Mouse (Mus musculus) heart, embryonic 14.5 days (tissue): ENCODE data around the gene Mrrf. TPM values are rescaled to one million over a fixed set of nuclear protein-coding genes. Genes with fewer than 3 reads are reported as not detected.
A peak's percentile ranks its signal among the peaks of the same experiment; 100 is the strongest.
"Not testable (repeated sequence)": the region's sequence is repeated elsewhere in the genome, so short reads cannot be mapped to it uniquely, and the experiment has no call there.

Source experiments
- ATAC-seq: fragments of 200-750 bp; cut with Nextera tagmentation; 2 replicates; pipeline ENCODE4 v1.8.0; 2017; ENCODE audit warnings: low read depth, moderate TSS enrichment; ENCODE audit not compliant: insufficient number of reproducible peaks, insufficient read depth, low FRiP score
- H3K27ac ChIP-seq, 2 experiments: fragments of 200-500 bp in 1 of 2; fragments of 300-500 bp in 1 of 2; sonication (generic) in 1 of 2; replicated peaks in 1 of 2; 2 replicates each; pipeline ENCODE4 v1.5.1; 2012 to 2014; ENCODE audit warnings: low read depth in 2 of 2, low read length in 2 of 2, control low read depth in 1 of 2, mild to moderate bottlenecking in 1 of 2, mixed read lengths in 1 of 2; ENCODE audit not compliant: control insufficient read depth in 1 of 2, insufficient read depth in 1 of 2
- H3K27me3 ChIP-seq: fragments of 300-500 bp; sonication (generic); 2 replicates; pipeline ENCODE4 v1.6.1; 2014; ENCODE audit warnings: mild to moderate bottlenecking, low read length, control low read depth; ENCODE audit not compliant: control insufficient read depth, insufficient read depth
- H3K36me3 ChIP-seq: fragments of 300-500 bp; sonication (generic); 2 replicates; pipeline ENCODE4 v1.6.1; 2014; ENCODE audit warnings: mild to moderate bottlenecking, control low read depth, low read length, mixed read lengths; ENCODE audit not compliant: control insufficient read depth, insufficient read depth
- H3K4me1 ChIP-seq, 2 experiments: fragments of 200-500 bp in 1 of 2; fragments of 300-500 bp in 1 of 2; sonication (generic) in 1 of 2; 2 replicates each; pipeline ENCODE4 v1.6.1; 2012 to 2014; ENCODE audit warnings: low read length in 2 of 2, control low read depth in 1 of 2, mixed read lengths in 1 of 2; ENCODE audit not compliant: control insufficient read depth in 2 of 2, insufficient read depth in 2 of 2
- H3K4me2 ChIP-seq: fragments of 300-500 bp; sonication (generic); 2 replicates; pipeline ENCODE4 v1.6.1; 2014; ENCODE audit warnings: mild to moderate bottlenecking, low read length
- H3K4me3 ChIP-seq, 2 experiments: fragments of 200-500 bp in 1 of 2; fragments of 300-500 bp in 1 of 2; sonication (generic) in 1 of 2; 2 replicates each; pipeline ENCODE4 v1.5.1; 2012 to 2014; ENCODE audit warnings: low read length in 2 of 2, mild to moderate bottlenecking in 2 of 2, control low read depth in 1 of 2, low read depth in 1 of 2, moderate library complexity in 1 of 2; ENCODE audit not compliant: control insufficient read depth in 1 of 2, insufficient read depth in 1 of 2
- H3K9ac ChIP-seq: fragments of 300-500 bp; sonication (generic); 2 replicates; pipeline ENCODE4 v1.6.1; 2014; ENCODE audit warnings: mild to moderate bottlenecking, low read length
- H3K9me3 ChIP-seq: fragments of 300-500 bp; sonication (generic); 2 replicates; pipeline ENCODE4 v1.6.1; 2016; ENCODE audit warnings: low read length, control low read depth; ENCODE audit not compliant: control insufficient read depth
- WGBS: fragments of 180-500 bp; shearing (Covaris S2); extraction: QIAGEN DNeasy Blood & Tissue Kit; methylation state at CpG from one replicate; pipeline ENCODE4 v1.1.7; 2014; 5-methylcytosine and 5-hydroxymethylcytosine counted together
- polyA plus RNA-seq: library from polyadenylated mRNA; unstranded; fragments of >200 nt; fragmentation: Nextera tagmentation; extraction: Ambion mirVana; gene quantifications from 2 replicates; pipeline ENCODE4 v1.2.1, GENCODE M21; 2014

The Mrrf gene
- polyA plus RNA-seq, 1 experiment from 2014 or later = 45.1 TPM

DNA sequence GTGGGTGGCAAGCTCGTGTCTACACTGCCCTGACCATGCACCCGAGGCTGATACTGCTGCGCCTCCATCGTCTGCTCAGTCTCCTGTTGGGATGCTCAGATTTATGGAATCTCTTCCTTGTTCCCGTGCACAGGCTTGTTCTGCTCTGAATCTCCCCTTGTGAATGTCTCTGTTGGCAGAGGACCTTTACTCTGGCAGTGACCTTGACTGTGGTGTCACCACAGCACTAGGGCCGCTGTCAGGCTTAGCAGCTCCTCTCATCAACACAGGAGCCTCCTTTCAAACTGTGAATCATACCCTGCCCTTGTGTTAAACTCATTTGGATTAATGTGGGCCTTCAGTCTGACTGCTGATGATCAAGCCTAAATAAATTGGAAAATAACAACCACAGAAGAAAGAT is 53.0 kb downstream of the Mrrf start:
- H3K4me1 ChIP-seq, ATAC-seq, H3K9me3 ChIP-seq, H3K4me2 ChIP-seq, H3K4me3 ChIP-seq, H3K36me3 ChIP-seq, H3K27me3 ChIP-seq, H3K9ac ChIP-seq: not testable (repeated sequence)
- peak overlapping the region in 1 of 2 experiments; percentile 42; a peak in 2 of 4 replicates for H3K27ac ChIP-seq
- WGBS = 72% methylated on average over 6 of the region's 6 CpGs

DNA sequence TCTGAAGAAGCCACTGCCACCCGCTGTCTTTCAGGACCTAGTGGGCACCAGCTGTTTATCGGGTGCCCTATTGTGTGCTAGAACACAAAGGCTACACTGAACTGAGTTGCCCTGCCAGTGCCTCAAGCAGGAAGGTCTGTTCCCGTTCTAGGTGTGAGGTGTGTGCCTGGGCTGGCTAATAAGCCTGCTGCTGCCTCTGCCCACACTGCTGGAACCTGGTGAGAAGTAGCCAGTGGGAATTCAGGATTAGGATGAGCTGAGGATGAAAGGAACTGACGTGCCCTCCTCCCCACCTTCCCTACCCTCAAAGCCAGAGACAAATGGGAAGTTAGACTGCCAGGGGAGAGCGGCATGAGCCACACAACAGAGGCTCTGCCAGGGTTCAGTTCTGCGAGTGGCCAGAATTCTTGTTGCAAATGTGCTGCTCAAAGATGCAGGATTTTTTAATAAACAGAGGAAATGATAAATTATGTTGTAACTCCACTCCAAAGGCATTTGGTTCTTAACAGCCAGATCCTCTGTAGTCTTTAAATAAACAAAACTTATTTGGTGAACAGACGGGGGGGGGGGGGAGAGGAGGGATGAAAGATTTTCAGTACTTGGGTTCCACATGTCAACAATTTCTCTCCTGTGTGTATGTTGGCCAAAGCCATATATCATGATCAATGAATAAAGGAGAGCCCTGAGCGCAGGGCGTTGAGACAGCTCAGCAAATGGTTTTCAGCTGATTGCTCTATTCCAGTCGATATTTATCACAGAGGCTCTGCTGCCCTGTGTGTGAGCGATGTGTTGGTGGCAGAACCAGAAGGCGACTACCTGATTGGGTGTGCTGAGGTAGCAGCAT is 55.1 kb downstream of the Mrrf start:
- whole genome bisulfite sequencing = 68% methylated on average over 12 of the region's 12 CpGs
- Histone ChIP-seq H3K27ac (no peak overlapping the region), H3K4me2 (no peak overlapping the region), H3K27me3 (no peaks in the 10 kb centered on the region), H3K36me3 (peaks cover 8% of the 10 kb centered on the region; the same call in 1 of the 2 replicates), H3K4me1 (no peaks in the 10 kb centered on the region), H3K9me3 (no peaks in the 10 kb centered on the region), H3K4me3 (no peak overlapping the region), H3K9ac (no peak overlapping the region)
- ATAC-seq = no peak

DNA sequence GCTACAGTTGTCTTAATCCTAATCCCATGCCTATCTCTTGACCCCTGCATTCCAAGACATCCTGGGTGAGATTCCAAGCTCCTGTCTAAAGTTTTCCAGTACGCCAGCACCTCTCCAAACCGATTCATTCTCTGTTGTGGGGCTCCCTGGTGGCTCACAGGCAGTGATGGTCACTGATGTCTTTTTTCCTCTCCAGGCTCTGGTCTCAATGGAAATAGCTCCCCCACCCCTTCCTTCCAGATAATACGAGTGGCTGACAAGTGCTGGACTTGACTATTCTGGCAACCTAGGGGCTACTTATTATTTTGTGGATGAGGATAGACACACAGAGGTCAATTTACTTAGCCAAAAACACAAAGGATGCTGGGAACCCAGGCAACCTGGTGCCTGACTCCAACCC is 60.8 kb downstream of the Mrrf start:
- Histone ChIP-seq H3K27me3 (peaks cover 12% of the 10 kb centered on the region), H3K4me3 (no peak overlapping the region), H3K27ac (no peak overlapping the region), H3K9me3 (no peaks in the 10 kb centered on the region), H3K9ac (no peak overlapping the region), H3K4me1 (peaks cover 14 to 20% of the 10 kb centered on the region in 2 experiments), H3K36me3 (no peaks in the 10 kb centered on the region), H3K4me2 (no peak overlapping the region)
- ATAC-seq = no peak
- 45% methylated on average over 3 of the region's 3 CpGs for WGBS

DNA sequence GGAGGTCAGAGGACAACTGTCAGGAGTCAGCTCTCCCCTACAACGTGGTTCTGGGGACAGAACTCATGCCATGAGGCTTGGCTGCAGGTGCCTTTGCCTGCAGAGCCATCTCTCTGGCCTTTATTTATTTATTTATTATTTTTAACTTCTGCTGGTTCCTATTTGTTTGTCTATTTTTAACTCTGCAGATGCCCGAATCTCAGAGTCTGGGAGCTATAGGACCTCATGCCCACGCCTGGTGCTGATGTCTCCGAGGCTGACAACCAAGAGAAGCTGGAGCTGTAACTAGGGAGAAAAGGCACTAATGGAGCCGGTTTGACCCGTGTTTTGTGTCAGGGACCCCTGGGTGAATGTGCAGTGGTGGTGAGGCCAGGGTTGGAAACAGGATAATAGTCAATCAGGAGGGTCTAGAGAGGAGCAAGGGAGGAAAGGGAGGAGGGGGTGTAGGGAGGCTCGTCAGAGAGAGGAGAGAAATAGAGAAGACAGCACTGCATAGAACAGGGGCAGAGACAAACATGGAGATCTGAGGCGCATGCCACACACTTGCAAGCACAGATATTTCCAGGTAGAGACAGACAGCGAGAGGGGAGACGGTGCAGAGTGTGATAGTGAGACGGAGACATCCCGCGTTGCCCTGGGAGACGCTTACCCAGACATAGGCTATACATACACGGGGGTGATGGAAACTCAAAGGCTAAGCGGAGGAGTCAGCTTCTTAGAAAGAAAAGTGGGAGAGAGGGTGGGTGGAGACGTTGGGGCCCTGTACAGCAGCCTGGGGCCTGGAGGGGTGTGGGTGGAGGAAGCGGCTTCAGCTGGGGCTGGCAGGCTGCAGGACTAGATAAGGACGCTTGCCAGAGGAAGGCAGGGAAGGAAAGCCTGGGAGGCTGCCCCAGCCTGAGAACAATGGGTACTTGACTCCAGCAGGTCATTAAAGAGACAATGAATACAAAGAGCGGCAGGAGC is 62.0 kb downstream of the Mrrf start:
- Histone ChIP-seq H3K27ac (peak overlapping the region; percentile 39 to 52), H3K9me3 (no peaks in the 10 kb centered on the region), H3K4me3 (peak overlapping the region; percentile 27 to 31), H3K9ac (peak overlapping the region; percentile 58), H3K36me3 (no peaks in the 10 kb centered on the region), H3K27me3 (peaks cover 23% of the 10 kb centered on the region), H3K4me2 (peak overlapping the region; percentile 64), H3K4me1 (peaks cover 25 to 30% of the 10 kb centered on the region in 2 experiments)
- 11% methylated on average over 20 of the region's 20 CpGs for WGBS
- ATAC-seq = peak; percentile 77

DNA sequence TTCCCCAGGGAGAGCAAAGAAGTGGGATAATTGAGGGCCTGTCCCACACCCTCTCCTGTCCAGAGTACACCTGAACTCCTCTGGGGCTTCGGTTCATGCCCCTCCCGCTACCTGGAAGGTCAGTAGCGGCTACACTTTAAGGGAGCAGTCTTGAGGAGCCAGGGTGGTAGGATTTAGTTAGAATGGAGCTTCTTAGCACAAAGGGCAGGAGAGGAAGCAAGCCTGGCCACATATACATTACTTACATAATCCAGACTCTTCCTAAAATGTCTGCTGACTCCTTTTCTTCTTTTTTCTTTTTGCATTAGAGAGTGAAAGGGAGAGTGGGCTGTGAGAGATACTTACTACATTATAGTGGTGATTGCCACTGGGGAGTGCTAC is 62.7 kb downstream of the Mrrf start:
- Histone ChIP-seq H3K9me3 (no peaks in the 10 kb centered on the region), H3K4me1 (peaks cover 29 to 34% of the 10 kb centered on the region in 2 experiments), H3K27me3 (peaks cover 27% of the 10 kb centered on the region), H3K9ac (peak overlapping the region; percentile 58; the same call in 1 of the 2 replicates), H3K4me3 (peak overlapping the region in 1 of 2 experiments; percentile 27; a peak in 2 of 4 replicates), H3K4me2 (peak overlapping the region; percentile 64), H3K27ac (peak overlapping the region in 1 of 2 experiments; percentile 30; a peak in 1 of 4 replicates), H3K36me3 (no peaks in the 10 kb centered on the region)
- no peak for ATAC-seq
- 12% methylated on average over 3 of the region's 3 CpGs for WGBS

DNA sequence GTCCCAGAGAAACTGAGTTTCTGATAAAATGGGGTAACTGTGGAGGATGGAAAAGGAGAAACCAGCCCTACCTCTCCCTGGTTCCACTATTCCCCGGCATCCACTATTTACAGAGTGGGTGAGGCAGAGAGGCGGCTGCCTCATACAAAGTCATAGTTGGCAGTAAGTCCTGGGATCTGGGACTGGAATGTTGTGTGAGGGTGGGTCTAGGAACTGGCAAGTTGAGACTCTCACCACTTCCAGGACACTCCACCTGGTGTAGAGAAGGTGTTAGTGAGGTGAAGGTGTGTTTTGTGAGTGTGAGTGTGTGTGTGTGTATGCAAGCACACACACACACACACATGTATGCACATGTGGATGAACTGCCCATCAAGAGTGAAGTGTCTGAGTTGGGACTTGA is 64.6 kb downstream of the Mrrf start:
- Histone ChIP-seq H3K4me2 (no peak overlapping the region), H3K4me1 (peaks cover 29 to 34% of the 10 kb centered on the region in 2 experiments), H3K9ac (no peak overlapping the region), H3K27me3 (peaks cover 41% of the 10 kb centered on the region), H3K9me3 (no peaks in the 10 kb centered on the region), H3K27ac (no peak overlapping the region), H3K36me3 (no peaks in the 10 kb centered on the region), H3K4me3 (no peak overlapping the region)
- ATAC-seq = no peak
- WGBS = 72% methylated on average over 2 of the region's 2 CpGs

DNA sequence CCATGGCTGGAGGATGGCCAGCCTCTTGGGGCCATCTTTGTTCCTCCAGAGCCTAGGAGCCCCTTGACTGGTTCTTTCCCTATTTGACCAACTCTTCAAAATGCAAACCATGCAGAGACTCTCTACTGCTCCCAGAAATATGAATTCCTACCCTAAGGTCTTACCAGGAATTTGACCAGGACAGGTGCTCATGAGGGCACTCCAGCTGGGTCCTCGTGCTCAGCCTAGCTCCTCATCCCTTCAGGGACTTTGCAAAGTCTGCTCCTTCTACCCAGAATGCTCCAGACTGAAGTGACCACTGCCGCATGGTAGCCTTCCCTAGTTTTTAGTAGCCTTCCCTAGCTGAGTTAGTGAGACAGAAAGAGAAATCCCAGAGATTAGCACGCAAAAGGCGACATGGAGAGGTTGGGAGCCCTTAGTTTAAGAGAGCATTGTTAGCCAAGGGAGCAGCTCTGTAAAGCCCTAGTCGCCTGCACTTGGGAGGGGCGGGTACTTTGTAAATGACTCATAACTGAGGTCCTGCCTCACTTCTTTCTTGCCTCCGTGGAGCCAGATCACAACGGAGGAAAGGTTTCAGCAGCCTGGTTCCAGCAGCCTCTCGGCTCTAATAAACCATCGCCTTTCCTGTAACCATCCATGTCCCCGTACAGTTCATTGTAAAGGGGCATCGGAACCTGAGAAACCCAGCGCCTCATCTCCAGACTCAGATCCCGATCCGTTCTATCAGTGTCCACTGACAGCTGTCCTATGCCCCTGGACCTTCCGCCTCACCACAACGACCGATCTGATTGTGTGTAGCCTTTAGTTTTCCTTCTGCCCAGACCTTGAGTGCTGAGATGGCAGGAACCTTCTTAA is 65.8 kb downstream of the Mrrf start:
- Histone ChIP-seq H3K9ac (peak overlapping the region; percentile 68), H3K4me1 (peaks cover 29 to 34% of the 10 kb centered on the region in 2 experiments), H3K9me3 (no peaks in the 10 kb centered on the region), H3K4me3 (peak overlapping the region in 1 of 2 experiments; percentile 41; a peak in 2 of 4 replicates), H3K27me3 (peaks cover 41% of the 10 kb centered on the region), H3K27ac (no peak overlapping the region), H3K4me2 (peak overlapping the region; percentile 86), H3K36me3 (no peaks in the 10 kb centered on the region)
- WGBS = 22% methylated on average over 18 of the region's 18 CpGs
- ATAC-seq = no peak
